Mouse (Mus musculus) erythroblast, embryonic 14.5 days (primary cell): ENCODE data around the gene Mtfr2. TPM values are rescaled to one million over a fixed set of nuclear protein-coding genes. Genes with fewer than 3 reads are reported as not detected.

Experiments
- H3K27me3 ChIP-seq: 2 replicates; pipeline ENCODE4 v1.6.1; 2012; ENCODE audit warnings: inconsistent platforms; ENCODE audit not compliant: control insufficient read depth
- H3K36me3 ChIP-seq: 2 replicates; pipeline ENCODE4 v1.6.1; 2012; ENCODE audit warnings: mild to moderate bottlenecking, inconsistent platforms; ENCODE audit not compliant: control insufficient read depth
- H3K4me1 ChIP-seq: 2 replicates; pipeline ENCODE4 v1.6.1; 2012; ENCODE audit warnings: inconsistent platforms; ENCODE audit not compliant: control insufficient read depth
- H3K4me3 ChIP-seq: replicated peaks from 2 replicates; pipeline ENCODE3; 2012; ENCODE audit warnings: moderate library complexity, mild to moderate bottlenecking, inconsistent platforms
- H3K9me3 ChIP-seq: 2 replicates; pipeline ENCODE4 v1.6.1; 2012; ENCODE audit warnings: low read length, inconsistent platforms, mixed read lengths; ENCODE audit not compliant: control insufficient read depth
- GATA1 ChIP-seq: IDR thresholded peaks from 2 replicates; pipeline ENCODE4 v1.6.1; 2012; ENCODE audit warnings: low read length, inconsistent platforms, mixed read lengths
- TAL1 ChIP-seq: IDR thresholded peaks from 3 replicates; pipeline ENCODE4 v1.6.1; 2012; ENCODE audit warnings: low read length, inconsistent platforms, mixed read lengths
- polyA plus RNA-seq: library from polyadenylated mRNA; stranded (reverse); fragments of >175 nt; gene quantifications from 2 replicates; pipeline ENCODE4 v1.2.3, GENCODE M21; 2012

Gene Mtfr2
- polyA plus RNA-seq, 1 experiment, result 0.93 TPM

DNA sequence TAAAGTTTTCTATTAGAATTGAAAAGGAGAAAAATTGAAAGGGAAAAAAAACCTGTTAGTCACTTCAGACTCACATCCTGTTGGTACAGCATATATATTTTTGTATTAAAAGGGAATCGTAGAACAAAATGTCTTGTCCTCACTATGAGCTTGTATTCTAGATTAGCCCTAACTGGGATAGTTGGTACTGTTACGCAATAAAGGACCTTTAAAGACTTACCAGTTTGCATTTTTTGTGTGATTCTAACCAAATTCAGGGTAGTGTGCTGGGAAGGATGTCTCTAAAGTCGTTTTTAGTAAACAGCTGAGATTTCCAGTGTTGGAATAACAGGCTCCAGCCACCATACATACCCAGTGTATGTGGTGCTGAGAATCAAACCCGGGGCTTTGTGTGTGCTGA, 33.6 kb upstream of the Mtfr2 start:
- Histone ChIP-seq H3K4me3 (peak overlapping the region; percentile 90), H3K36me3 (peaks cover 36% of the 10 kb centered on the region), H3K9me3 (no peaks in the 10 kb centered on the region), H3K4me1 (peaks cover 45% of the 10 kb centered on the region), H3K27me3 (no peaks in the 10 kb centered on the region)
- no peak for TF ChIP-seq TAL1
- no peak for TF ChIP-seq GATA1

GRCm38 (mm10) chr10:20314797-20315196, 32.8 kb upstream of the Mtfr2 start:
- Histone ChIP-seq H3K36me3 (peaks cover 44% of the 10 kb centered on the region), H3K4me3 (peak overlapping the region; percentile 90), H3K27me3 (no peaks in the 10 kb centered on the region), H3K9me3 (no peaks in the 10 kb centered on the region), H3K4me1 (peaks cover 45% of the 10 kb centered on the region)
- TF ChIP-seq TAL1 (no peak), GATA1 (no peak)

GRCm38 (mm10) chr10:20317466-20317865, 30.1 kb upstream of the Mtfr2 start:
- Histone ChIP-seq H3K27me3 (no peaks in the 10 kb centered on the region), H3K4me1 (peaks cover 30% of the 10 kb centered on the region), H3K4me3 (no peak overlapping the region), H3K36me3 (peaks cover 68% of the 10 kb centered on the region), H3K9me3 (no peaks in the 10 kb centered on the region)
- TF ChIP-seq TAL1 (no peak), GATA1 (no peak)

DNA sequence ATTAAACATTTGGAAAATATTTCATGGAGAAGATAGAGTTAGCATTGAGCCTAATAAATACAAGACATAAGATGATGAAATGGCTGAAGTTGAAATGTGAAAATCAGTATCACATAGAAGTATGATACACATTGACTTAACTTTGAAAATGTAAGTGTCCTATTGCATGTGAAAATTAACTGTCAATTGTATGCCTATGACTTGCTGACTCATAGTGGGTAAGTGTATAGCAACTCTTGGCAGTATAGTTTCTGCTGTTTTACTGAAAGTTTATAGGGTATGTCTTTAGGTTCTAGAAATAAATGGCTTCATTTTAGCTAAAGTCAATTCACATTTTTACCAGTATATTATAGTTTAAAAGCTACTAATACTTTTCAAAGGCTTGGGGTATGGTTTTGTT, 21.3 kb upstream of the Mtfr2 start:
- no peak for TF ChIP-seq TAL1
- no peak for TF ChIP-seq GATA1
- Histone ChIP-seq H3K27me3 (no peaks in the 10 kb centered on the region), H3K36me3 (peaks cover 100% of the 10 kb centered on the region)

GRCm38 (mm10) chr10:20331262-20331661, 16.3 kb upstream of the Mtfr2 start:
- Histone ChIP-seq H3K9me3 (no peaks in the 10 kb centered on the region), H3K27me3 (no peaks in the 10 kb centered on the region), H3K4me3 (no peak overlapping the region), H3K4me1 (no peaks in the 10 kb centered on the region), H3K36me3 (peaks cover 100% of the 10 kb centered on the region)
- no peak for TF ChIP-seq GATA1
- TF ChIP-seq TAL1, result no peak

More for the DNA sequence above, 21.3 kb upstream of the Mtfr2 start:
- H3K4me3 ChIP-seq, result no peak overlapping the region
- no peaks in the 10 kb centered on the region for H3K9me3 ChIP-seq
- H3K4me1 ChIP-seq, result no peaks in the 10 kb centered on the region

DNA sequence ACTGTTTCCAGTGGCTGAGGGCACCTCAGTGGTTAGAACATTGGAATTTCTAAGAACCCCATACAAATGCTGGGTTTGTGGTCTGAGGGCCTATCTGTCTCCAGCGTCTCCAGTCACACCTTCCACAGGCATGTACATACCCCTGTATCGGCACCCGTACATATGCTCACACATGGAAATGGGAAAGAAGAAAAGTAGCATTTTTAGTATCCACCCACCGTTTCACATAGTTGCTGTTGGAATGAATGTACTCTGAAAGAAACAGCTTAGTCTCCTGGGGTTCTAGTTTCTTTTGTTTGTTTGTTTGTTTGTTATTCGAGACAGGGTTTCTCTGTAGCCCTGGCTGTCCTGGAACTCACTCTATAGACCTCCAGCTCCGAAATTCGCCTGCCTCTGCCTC, 9.7 kb upstream of the Mtfr2 start:
- Histone ChIP-seq H3K4me1 (no peaks in the 10 kb centered on the region), H3K36me3 (peaks cover 100% of the 10 kb centered on the region), H3K9me3 (no peaks in the 10 kb centered on the region), H3K27me3 (no peaks in the 10 kb centered on the region), H3K4me3 (no peak overlapping the region)
- TF ChIP-seq TAL1, result no peak
- no peak for TF ChIP-seq GATA1

GRCm38 (mm10) chr10:20345736-20346135, 1.8 kb upstream of the Mtfr2 start:
- peaks cover 70% of the 10 kb centered on the region for H3K36me3 ChIP-seq

DNA sequence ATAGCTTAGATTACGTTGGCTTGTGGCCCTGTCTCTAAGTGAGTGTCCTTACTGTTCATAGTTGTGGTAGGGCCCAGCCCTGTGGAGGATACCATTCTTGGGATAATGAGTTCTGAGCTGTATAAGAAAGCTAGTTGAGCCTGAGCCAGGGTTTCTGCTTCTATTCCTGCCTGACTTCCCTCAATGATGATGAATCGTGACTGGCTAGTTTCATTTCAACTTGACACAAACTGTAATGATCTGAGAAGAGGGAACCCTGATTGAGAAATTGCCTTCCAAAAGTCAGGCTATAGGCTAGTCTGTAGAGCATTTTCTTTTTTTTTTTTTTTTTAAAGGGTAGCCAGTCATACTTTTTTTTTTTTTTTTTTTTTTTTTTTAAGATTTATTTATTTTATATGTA, 1.3 kb downstream of the Mtfr2 start:
- Histone ChIP-seq H3K4me1 (peaks cover 32% of the 10 kb centered on the region), H3K9me3 (no peaks in the 10 kb centered on the region), H3K4me3 (peak overlapping the region; percentile 98), H3K27me3 (no peaks in the 10 kb centered on the region), H3K36me3 (peaks cover 69% of the 10 kb centered on the region)
- TF ChIP-seq GATA1 (no peak), TAL1 (no peak)

More at GRCm38 (mm10) chr10:20345736-20346135, 1.8 kb upstream of the Mtfr2 start:
- Histone ChIP-seq H3K4me1 (peaks cover 22% of the 10 kb centered on the region), H3K4me3 (no peak overlapping the region), H3K9me3 (no peaks in the 10 kb centered on the region), H3K27me3 (no peaks in the 10 kb centered on the region)
- no peak for TF ChIP-seq GATA1
- no peak for TF ChIP-seq TAL1

GRCm38 (mm10) chr10:20361542-20362449, 14.2 kb downstream of the Mtfr2 start:
- Histone ChIP-seq H3K4me1 (no peaks in the 10 kb centered on the region), H3K9me3 (no peaks in the 10 kb centered on the region), H3K27me3 (no peaks in the 10 kb centered on the region), H3K4me3 (no peak overlapping the region), H3K36me3 (peaks cover 65% of the 10 kb centered on the region)
- TF ChIP-seq GATA1 (no peak), TAL1 (no peak)
